Mouse (Mus musculus) kidney, adult 2 months (tissue): ENCODE results near the gene P2ry6.

Experiments
- CTCF ChIP-seq: fragments of 200-500 bp; conservative IDR thresholded peaks from 2 replicates; pipeline ENCODE4 v1.5.1; 2011; ENCODE audit warnings: low read depth, mild to moderate bottlenecking, control low read depth, low read length, moderate library complexity, mixed read lengths; ENCODE audit not compliant: insufficient read depth, insufficient read length
- POLR2A ChIP-seq: fragments of 200-500 bp; IDR thresholded peaks from one replicate; pipeline ENCODE4 v1.6.1; 2011; ENCODE audit warnings: low read depth, low read length, control low read depth

DNA sequence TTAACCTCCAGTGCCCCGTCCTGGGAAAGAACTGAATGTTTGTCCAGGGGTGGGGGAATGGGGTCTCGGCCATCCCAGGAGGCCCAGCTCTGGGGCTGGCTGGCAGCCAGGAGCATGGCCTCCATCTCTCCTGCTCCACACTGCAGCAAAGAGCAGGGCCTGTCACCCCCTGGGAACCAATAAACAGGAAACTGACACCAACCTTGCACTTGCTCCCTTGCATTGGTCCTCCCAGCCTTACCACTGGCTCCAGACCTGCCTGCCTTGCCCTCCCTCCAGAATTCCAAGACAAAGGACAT lies 54.7 kb downstream of the P2ry6 start:
- TF ChIP-seq CTCF (no peak), POLR2A (no peak)
